Mouse (Mus musculus): ENCODE measurements around the gene Ccp110.

DNA sequence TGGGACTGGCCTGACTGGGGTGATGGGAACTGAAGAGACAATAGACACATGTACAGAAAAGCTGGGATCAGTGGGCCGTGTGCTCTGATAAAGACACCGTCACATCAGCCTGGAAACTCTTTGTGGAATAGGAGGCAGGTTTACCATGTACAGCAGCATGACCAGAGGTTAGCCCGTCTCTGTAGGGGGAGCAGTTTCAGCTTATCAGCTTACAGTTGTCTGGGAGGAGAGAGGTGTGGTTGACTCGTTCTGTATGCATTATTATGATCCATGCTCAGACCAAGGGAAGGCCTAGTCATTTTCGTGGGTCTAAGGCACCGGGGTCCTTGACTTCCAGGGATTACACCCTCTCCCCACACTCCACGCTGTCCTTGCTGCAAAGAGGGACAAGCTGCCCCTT, 39.3 kb downstream of the Ccp110 start:
- TF ChIP-seq CTCF (IDR thresholded peaks at IDR 0.05; ENCODE audit: low read depth, low read length) (no peak), POLR2A (IDR thresholded peaks at IDR 0.05; ENCODE audit: borderline replicate concordance, low read depth, low read length) (no peak)

Measured in bone marrow macrophage, adult 2 months (primary cell).